8 mouse cellular contexts compared by ENCODE assay signal in genomic region chr1:88745256-88745655, GRCm38 (mm10). TPM values are rescaled to one million over a fixed set of nuclear protein-coding genes. Genes with fewer than 3 reads are reported as not detected.
DNase-seq lines count a peak whose midpoint lies in the region; ATAC-seq lines count a peak whose summit lies in the region.

No protein-coding gene starts in this region.

- no peak overlapping the region for H3K4me2 ChIP-seq in liver, embryonic 12.5 days
- no peak overlapping the region for H3K4me2 ChIP-seq in intestine, embryonic 16.5 days (ENCODE audit: low read depth, low read length)
- no peak overlapping the region for H3K4me2 ChIP-seq in midbrain, embryonic 12.5 days (replicated peaks)

- WGBS in liver, embryonic 12.5 days (ENCODE audit: insufficient replicate concordance) = 5% methylated on average over 8 of the region's 8 CpGs
- WGBS in intestine, embryonic 16.5 days = 2% methylated on average over 8 of the region's 8 CpGs
- 8% methylated on average over 8 of the region's 8 CpGs for WGBS in midbrain, embryonic 12.5 days

- H3K9me3 ChIP-seq in liver, embryonic 12.5 days (replicated peaks) = no peaks in the 10 kb centered on the region
- no peaks in the 10 kb centered on the region for H3K9me3 ChIP-seq in intestine, embryonic 16.5 days (ENCODE audit: control insufficient read depth, low read length)
- H3K9me3 ChIP-seq in midbrain, embryonic 12.5 days = no peaks in the 10 kb centered on the region

- no peak overlapping the region for H3K9ac ChIP-seq in liver, embryonic 12.5 days
- no peak overlapping the region for H3K9ac ChIP-seq in intestine, embryonic 16.5 days (ENCODE audit: low read depth, low read length)
- H3K9ac ChIP-seq in midbrain, embryonic 12.5 days (replicated peaks) = no peak overlapping the region

- no peaks in the 10 kb centered on the region for H3K4me1 ChIP-seq in liver, embryonic 12.5 days
- no peaks in the 10 kb centered on the region for H3K4me1 ChIP-seq in intestine, embryonic 16.5 days (ENCODE audit: control insufficient read depth, insufficient read depth, low read length)
- H3K4me1 ChIP-seq in midbrain, embryonic 12.5 days = peaks cover 7% of the 10 kb centered on the region

- intact Hi-C loops in gastrocnemius, postnatal 36 days (cut with DNase I) = loop anchor here (2.0 to 10.0 kb wide), 2 partner anchors 452 to 780 kb away; no protein-coding TSS in a partner anchor
- intact Hi-C loops in left cerebral cortex, postnatal 14 days (cut with DNase I) = loop anchor here (2.0 to 10.0 kb wide), 3 partner anchors 452 to 880 kb away; no protein-coding TSS in a partner anchor

- H3K27ac ChIP-seq in liver, embryonic 12.5 days = no peak overlapping the region
- H3K27ac ChIP-seq in intestine, embryonic 16.5 days (ENCODE audit: low read length) = no peak overlapping the region
- no peak overlapping the region for H3K27ac ChIP-seq in midbrain, embryonic 12.5 days (replicated peaks)

- DNase-seq in liver = peak; percentile 67
- DNase-seq in embryo, embryonic 11 days = peak; percentile 91
- peak; percentile 47 to 57 for DNase-seq in gastrocnemius, postnatal 36 days
- DNase-seq in left cerebral cortex, postnatal 14 days (ENCODE audit: low spot score in 2 of 2) = peak; percentile 91
- peak; percentile 73 for DNase-seq in right cerebral cortex, postnatal 4 days

- no peak for ATAC-seq in liver, embryonic 12.5 days
- peak; percentile 82 for ATAC-seq in intestine, embryonic 16.5 days
- peak; percentile 76 for ATAC-seq in midbrain, embryonic 12.5 days (ENCODE audit: low FRiP score, low read depth)

- H3K27me3 ChIP-seq in liver, embryonic 12.5 days (replicated peaks) = no peaks in the 10 kb centered on the region
- no peaks in the 10 kb centered on the region for H3K27me3 ChIP-seq in intestine, embryonic 16.5 days (replicated peaks; ENCODE audit: control insufficient read depth, insufficient read depth, low read length)
- 0 out of 2 replicates have a peak, but pooled peaks cover 10% of the 10 kb centered on the region for H3K27me3 ChIP-seq in midbrain, embryonic 12.5 days

- H3K36me3 ChIP-seq in liver, embryonic 12.5 days = no peaks in the 10 kb centered on the region
- H3K36me3 ChIP-seq in intestine, embryonic 16.5 days (ENCODE audit: control insufficient read depth, insufficient read depth, low read length) = no peaks in the 10 kb centered on the region
- H3K36me3 ChIP-seq in midbrain, embryonic 12.5 days = no peaks in the 10 kb centered on the region

- H3K4me3 ChIP-seq in liver, embryonic 12.5 days = no peak overlapping the region
- no peak overlapping the region for H3K4me3 ChIP-seq in intestine, embryonic 16.5 days (ENCODE audit: low read length)
- no peak overlapping the region for H3K4me3 ChIP-seq in midbrain, embryonic 12.5 days

RNA-seq across cellular contexts. Expression of gene Arl4c, which starts 43.2 kb away (rescaled TPM):
- polyA plus RNA-seq in liver, embryonic 12.5 days (2016; fragmentation: Nextera tagmentation; extraction: Ambion mirVana) = 1.8 and 2.3 TPM in 2 replicates
- 1 to 10 TPM in 1 of 2 experiments, under 1 TPM in 1; 0.96 to 1.2 TPM for total RNA-seq in gastrocnemius, postnatal 36 days (2021)
- polyA plus RNA-seq in intestine, embryonic 16.5 days (2015; fragmentation: Nextera tagmentation; extraction: Ambion mirVana) = 3.5 and 3.6 TPM in 2 replicates
- total RNA-seq in left cerebral cortex, postnatal 14 days (2021) = 10 to 100 TPM; 40.0 to 43.9 TPM
- polyA plus RNA-seq in midbrain, embryonic 12.5 days (2016; fragmentation: Nextera tagmentation; extraction: Ambion mirVana) = 43.5 and 51.0 TPM in 2 replicates
